Mouse (Mus musculus) spleen, adult 2 months (tissue): ENCODE results near the gene Tekt1.

Source experiments
- CTCF ChIP-seq: fragments of 200-500 bp; IDR thresholded peaks from 2 replicates; pipeline ENCODE4 v1.5.1; 2011; ENCODE audit warnings: mild to moderate bottlenecking, inconsistent platforms; ENCODE audit not compliant: insufficient read depth, insufficient read length, insufficient replicate concordance; ENCODE audit errors: extremely low read depth
- POLR2A ChIP-seq: fragments of 200-500 bp; IDR thresholded peaks from 2 replicates; pipeline ENCODE4 v1.6.1; 2011; ENCODE audit warnings: low read depth, low read length, inconsistent platforms

GRCm38 (mm10) chr11:72411945-72412344 lies 49.7 kb upstream of the Tekt1 start:
- TF ChIP-seq POLR2A (no peak), CTCF (no peak)
